Mouse (Mus musculus): ENCODE measurements around the gene Tha1.

GRCm38 (mm10) chr11:117848271-117848984 is 24.9 kb downstream of the Tha1 start:
- TF ChIP-seq CTCF (IDR thresholded peaks at IDR 0.05; ENCODE audit: control insufficient read depth, insufficient read depth, insufficient read length) (no peak), USF1 (IDR thresholded peaks at IDR 0.05; ENCODE audit: low read depth) (no peak)

All from C2C12 (cell line).